Mouse (Mus musculus): ENCODE data around the gene Sarnp.
A peak's percentile ranks its signal among the peaks of the same experiment; 100 is the strongest.

Sarnp gene

DNA sequence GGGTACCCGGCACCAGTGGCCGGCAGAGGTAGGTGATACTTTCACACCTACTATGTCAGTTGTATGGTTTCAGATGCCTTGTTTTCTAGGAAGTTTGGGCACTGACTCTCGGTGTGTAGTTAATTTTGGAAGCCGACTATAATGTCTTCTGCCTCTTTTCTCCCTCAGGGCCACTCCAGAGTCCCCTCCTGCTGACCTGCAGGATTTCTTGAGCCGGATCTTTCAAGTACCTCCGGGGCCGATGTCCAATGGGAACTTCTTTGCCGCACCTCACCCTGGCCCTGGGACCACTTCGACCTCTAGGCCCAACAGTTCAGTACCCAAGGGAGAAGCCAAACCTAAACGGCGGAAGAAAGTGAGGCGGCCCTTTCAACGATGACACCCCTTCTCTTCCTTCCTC is at the start of gene Sarnp:
Gene Sarnp, plus strand, starts transcription at position 301 of the 400 bp plus-strand sequence.
- no peak for DNase-seq (ENCODE audit: low spot score in 2 of 2)

DNA sequence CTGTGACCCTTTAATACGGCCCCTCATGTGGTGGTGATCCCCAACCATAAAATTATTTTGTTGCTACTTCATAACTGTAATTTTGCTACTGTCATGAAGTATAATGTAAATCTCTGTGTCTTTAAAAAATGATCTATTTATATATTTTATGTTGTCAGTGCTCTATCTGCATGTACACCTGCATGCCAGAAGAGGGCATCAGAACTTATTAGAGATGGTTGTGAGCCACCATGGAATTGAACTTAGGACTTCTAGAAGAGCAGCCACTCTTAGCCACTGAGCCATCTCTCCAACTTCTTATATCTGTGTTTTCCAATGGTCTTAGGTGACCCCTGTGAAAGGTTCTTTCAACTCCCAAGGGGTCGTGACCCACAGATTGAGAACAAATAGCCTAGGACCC is 44.2 kb upstream of the Sarnp start:
- DNase-seq (ENCODE audit: low spot score in 2 of 2) = no peak

DNA sequence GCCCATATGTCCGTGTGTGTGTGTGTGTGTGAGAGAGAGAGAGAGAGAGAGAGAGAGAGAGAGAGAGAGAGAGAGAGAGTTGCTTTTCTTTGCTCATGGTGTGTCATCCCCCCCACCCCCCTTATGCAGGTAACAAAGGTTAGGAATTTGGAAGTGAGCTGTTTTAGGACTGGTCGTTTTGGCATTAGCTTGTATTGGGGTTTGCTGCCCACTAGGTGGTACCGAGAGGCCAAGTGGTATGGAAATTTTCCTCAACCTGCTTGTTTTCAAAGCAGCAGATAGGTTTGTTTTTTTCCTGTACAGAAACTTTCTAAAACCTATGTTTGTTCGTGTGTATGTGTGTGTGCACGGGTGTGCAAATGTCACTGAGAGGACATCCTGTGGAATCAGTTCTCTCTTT is 43.4 kb upstream of the Sarnp start:
- no peak for DNase-seq (ENCODE audit: low spot score in 2 of 2)

DNA sequence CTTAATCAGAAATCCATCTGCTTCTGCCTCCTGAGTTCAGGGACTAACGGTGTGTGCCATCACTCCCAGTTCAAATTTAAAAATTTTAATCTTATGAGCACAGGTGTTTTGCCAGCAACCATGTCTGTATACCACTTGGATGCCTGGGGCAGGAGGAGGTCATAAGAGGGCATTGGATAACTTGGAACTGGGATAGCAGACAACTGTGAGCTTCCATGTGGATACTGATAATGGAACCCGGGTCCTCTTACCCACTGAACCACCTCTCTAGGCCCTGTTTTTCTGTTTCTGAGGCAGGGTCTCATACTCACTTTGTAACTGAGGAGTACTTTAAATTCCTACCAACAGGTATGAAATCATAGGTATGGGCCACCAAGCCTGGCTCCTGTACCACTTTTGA is 38.7 kb upstream of the Sarnp start:
- no peak for DNase-seq (ENCODE audit: low spot score in 2 of 2)

DNA sequence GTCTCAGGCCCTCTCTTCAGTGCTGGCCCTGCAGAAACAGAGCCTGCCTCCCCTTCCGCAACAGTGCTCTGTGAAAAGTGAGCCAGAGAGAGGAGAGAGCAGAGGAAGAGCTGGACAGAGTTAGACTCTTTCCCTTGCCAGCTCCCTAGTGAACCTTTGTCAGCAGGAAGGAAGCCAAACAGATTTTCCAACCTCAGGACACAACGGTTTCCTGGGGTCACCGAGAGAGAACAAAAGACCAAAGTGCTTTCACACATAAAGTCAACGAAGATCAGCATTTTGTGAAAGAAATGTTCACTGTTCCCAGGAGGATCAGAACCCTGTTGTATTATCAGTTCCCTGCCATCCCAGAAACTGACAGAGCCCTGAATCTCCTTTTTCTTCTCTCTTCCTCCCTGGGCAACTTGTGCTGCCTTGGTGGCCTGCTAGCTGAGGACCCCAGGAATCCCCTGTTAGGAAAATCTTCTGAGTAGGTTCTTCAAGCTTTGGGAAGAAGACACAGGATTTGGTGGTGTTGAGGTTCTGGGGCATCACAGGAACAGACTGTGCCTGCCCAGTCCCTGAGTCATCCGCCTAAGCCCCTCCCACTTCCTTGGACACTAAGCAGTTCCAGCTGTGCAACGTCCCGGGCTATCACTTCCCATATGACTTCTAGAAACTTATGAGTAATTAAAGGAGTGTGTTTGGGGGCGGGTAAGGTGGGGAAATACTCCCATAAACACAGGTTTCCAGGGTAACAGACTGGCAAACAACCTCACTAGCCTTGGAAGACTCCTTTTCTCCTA is 37.9 kb upstream of the Sarnp start:
- DNase-seq (ENCODE audit: low spot score in 2 of 2) = no peak

DNA sequence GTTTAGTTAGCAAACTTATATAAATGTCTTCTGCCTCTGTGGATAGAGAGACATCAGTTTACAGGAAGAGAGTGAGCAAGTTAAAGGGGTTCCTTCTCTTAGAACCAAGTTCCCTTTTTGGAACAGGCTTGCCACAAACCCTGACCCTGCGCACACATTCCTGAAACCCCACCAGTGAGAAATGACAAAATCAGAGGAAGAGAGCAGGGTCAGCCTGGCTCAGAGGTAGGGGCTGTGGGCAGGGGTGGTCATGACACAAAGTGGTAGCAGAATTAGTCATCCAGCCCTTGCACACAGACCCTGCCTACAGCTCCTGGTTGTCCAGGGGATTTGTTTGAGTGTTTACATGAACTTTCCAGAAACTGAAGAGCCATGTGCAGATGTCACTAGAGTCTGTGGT is 36.9 kb upstream of the Sarnp start:
- no peak for DNase-seq (ENCODE audit: low spot score in 2 of 2)

DNA sequence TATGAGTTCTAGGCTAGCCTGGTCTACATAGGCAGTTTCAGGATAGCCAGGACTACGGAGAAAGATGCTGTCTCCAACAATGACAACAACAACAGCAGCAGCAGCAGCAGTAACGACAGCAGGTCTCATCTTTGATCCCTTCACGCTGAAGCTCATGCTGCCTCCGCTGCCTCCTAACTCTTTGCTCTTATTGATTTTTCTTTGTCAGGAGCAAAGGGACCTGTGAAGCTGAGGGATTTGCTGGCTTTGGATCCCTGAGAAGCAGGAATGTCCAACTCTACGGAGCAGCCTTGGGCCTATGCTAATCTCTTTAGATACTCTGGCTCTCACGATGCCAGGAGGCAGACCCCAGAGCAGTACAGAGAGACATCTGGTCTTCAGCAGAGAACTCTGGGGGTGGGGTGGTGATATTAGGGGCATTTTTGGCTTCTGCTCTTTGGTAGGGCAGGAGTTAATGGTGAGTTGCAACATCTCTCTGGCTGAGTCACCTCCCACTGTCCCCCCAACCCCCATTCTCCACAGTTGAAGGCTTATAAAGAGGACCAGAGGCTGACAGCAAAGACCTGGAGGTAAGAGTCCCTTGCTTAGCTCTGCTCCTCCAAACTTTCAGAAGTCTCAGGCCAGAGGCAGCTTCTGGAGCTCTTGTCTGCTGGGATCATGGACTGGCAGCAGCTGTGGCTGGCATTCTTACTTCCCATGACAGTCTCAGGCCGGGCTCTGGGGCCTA is 26.6 kb upstream of the Sarnp start, which contains the start of gene Mmp19:
Gene Mmp19, plus strand, starts transcription at position 513 of the 727 bp plus-strand sequence.
- DNase-seq (ENCODE audit: low spot score in 2 of 2) = no peak

DNA sequence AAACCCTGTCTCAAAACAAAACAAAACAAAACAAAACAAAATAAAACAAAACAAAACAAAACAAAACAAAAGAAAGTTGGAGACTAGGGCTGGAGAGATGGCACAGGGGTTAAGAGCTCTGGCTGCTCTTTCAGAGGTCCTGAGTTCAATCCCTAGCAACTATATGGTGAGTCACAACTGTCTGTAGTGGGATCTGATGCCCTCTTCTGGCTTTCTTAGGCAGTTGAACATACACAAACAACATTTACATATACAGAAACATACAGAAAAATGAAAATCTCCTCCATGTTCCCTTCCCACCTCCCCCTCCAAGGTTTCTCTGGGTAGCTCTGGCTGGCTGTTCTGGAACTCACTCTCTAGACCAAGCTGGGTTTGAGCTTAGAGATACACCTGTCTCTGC is 25.1 kb upstream of the Sarnp start:
- DNase-seq (ENCODE audit: low spot score in 2 of 2) = no peak

DNA sequence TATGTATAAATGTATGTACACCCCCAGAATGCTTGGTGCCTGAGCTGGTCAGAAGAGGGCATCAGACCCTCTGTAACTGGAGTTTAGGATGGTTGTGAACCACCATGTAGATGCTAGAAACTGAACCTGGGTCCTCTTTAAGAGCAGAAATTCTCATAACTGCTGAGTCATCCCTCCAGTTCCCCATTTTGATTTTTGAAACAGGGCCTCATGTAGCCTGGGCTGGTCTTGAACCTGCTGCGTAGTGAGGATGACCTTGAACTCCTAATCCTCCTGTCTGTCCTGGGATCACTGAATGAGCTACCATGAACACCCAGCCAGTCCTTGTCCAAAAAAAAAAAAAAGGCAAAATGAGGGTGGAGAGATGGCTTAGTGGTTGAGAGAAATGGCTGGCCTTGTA is 23.9 kb upstream of the Sarnp start:
- no peak for DNase-seq (ENCODE audit: low spot score in 2 of 2)

DNA sequence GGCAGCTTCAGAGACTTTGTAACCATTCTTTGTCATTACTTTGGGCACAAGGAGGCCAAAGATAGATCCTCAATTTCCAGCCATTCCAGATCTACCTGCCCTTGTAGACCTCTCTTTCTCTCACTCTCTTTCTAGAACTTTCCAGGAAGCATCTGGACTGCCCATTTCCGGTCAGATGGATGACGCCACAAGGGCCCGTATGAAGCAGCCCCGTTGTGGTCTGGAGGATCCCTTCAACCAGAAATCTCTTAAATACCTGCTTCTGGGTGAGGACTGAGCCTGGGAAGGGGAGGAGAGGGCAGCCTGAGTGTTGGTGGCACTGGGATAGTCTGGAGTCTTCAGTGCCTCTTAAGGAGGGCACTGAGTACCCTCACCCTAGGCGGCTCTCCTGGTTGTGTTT is 22.7 kb upstream of the Sarnp start:
- no peak for DNase-seq (ENCODE audit: low spot score in 2 of 2)

DNA sequence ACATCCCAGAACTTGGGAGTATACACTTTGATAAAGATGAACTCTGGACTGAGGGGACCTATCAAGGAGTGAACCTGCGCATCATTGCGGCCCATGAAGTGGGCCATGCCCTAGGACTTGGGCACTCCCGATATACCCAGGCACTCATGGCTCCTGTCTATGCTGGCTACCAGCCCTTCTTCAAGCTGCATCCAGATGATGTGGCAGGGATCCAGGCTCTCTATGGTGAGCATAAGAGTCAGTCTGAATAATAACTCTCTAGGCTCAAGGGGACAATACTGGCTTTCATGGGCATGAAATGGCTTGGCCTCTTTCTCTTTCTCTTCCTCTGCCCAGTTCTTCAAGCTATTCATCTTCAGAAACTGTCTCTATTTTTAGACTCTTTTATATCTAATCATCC is 21.6 kb upstream of the Sarnp start:
- DNase-seq (ENCODE audit: low spot score in 2 of 2) = no peak

DNA sequence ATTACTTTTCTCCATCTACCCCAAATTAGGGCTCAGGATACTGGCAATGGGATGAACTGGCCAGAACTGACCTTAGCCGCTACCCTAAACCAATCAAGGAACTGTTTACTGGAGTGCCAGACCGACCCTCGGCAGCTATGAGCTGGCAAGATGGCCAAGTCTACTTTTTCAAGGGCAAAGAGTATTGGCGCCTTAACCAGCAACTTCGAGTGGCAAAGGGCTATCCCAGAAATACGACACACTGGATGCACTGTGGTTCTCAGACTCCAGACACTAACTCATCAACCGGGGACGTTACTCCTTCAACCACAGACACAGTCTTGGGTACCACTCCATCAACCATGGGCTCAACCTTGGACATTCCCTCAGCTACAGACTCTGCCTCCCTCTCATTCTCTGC is 18.5 kb upstream of the Sarnp start:
- DNase-seq (ENCODE audit: low spot score in 2 of 2) = no peak

DNA sequence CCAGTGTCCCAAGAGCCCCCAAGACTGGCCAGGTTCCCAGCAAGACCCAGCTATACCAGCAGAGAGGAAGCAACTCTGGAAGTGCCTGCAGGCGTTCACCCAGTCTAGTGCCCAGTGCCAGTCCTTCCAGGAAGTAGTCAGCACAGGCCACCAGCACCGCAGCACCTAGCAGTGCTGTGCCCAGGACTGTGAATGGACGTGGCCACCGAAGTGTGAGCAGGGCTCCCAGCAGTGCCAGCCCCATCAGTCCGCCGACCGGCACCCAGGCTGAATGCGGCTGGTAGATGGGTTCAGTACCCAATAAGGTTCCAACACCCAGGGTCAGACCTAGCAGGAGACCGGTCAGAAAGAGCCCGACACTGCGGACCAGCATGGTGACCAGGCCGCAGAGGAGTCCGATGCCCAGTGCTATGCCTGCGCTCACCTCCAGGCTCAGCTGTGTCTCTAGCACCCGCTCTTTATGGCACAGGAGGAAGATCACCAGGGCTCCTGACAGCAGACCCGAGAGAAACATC is 15.1 kb upstream of the Sarnp start:
- DNase-seq (ENCODE audit: low spot score in 2 of 2) = no peak

DNA sequence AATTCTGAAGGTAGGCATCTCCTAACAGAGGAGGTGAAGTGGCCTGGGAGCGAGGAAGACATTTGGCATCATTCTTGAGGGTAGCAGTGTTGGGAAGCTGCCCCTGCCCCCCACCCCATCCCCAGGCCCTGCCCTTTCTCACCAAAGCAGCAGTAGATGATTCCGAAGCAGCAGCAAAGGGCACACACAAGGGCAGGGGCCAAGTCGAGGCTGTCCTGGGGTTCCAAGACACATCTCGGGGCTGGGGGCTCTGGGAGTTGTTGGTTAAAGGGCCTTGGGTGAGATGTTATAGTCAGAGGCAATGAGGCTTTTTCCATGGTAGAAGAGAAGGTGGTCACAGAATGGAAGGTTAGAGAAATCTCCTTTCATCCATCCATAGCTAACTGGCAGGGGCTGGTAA is 14.2 kb upstream of the Sarnp start:
- no peak for DNase-seq (ENCODE audit: low spot score in 2 of 2)

DNA sequence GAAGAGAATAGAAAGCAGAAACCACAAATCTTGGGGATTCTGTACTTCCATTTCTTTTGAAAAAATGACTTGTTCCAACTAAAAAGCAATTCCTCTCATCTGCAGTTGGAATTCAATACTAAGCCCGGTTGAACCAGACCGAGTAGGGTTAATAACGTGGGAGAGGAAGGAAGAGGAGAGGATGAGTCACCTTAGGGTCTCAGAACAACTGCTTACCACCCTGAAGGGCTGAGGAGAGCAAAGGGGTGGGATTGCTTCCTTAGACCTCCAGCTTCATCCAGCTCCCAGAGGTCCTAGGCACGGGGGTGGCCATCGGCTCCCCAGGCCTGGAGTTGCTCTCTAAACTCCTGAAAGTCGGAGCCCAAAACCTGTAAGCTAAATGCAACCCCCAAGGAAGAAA is 13.8 kb upstream of the Sarnp start:
- DNase-seq (ENCODE audit: low spot score in 2 of 2) = no peak

DNA sequence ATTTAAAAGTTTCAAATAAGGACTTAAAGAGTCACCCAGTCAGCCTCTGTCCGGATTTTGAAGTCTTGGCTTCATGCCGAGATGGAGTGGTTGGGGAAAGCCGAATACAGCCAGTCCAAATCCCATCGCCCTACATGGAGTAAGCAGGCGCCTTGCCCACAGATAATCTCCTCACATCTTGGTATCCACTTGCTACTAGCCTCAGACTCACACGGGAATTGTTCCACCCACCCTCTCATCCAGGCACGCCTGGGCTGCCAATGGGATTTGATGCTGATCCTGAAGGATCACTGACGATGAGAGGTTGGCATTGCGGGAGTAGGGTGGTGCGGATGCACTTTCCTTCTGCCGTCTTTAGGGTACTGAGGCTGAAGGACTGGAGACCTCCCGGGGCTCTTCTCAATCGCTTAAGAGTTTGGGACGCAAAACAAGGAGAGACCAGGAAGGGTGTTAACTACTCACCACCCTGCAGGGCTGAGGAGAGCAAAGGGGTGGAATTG is 13.3 kb upstream of the Sarnp start, which contains the start of gene Dnajc14:
Gene Dnajc14, plus strand, starts transcription at position 292 of the 500 bp plus-strand sequence.
- peak; percentile 42 to 47 for DNase-seq (ENCODE audit: low spot score in 2 of 2)

DNA sequence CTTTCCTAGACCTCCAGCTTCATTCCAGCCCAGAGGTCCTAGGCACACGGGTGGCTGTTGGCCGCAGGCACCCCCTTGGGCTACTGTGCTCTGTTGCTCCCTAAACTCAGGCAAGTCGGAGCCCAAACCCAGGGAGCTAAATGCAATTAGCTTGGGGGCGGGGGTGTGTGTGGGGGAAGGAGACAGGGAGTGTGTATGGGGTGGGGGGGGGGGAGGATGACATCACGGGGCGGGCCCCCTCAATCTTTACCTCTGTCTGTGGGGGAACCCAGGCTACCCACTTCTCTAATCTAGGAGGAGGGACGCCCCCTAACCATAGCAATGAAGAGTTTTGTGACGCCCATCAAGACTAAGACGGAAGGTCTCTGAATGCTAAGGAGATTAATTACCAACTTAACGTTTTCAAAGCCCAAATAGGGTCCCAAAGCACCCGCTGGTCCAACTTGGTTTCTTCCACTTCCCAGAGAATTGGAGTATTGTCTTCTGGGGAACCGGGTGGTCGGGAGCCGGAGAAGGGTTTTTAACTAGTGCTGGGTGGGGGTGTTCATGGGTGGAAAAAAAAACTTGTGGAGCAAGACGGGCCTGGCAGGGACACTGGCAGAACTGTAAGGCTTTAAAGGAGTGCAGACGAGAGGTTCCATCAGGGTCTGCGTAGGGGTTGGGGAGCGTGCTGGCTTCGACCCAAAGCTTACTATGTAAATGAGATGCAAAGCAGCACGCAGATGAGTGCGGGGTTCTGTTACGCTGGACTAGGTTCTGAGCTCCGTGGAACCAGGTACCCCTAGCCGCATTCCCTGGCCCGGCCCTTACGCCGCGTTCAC is 12.7 kb upstream of the Sarnp start, which contains the start of gene Tmem198b:
Gene Tmem198b, minus strand, starts transcription at position 100 of the 821 bp plus-strand sequence.
- peak; percentile 53 to 60 for DNase-seq (ENCODE audit: low spot score in 2 of 2)

DNA sequence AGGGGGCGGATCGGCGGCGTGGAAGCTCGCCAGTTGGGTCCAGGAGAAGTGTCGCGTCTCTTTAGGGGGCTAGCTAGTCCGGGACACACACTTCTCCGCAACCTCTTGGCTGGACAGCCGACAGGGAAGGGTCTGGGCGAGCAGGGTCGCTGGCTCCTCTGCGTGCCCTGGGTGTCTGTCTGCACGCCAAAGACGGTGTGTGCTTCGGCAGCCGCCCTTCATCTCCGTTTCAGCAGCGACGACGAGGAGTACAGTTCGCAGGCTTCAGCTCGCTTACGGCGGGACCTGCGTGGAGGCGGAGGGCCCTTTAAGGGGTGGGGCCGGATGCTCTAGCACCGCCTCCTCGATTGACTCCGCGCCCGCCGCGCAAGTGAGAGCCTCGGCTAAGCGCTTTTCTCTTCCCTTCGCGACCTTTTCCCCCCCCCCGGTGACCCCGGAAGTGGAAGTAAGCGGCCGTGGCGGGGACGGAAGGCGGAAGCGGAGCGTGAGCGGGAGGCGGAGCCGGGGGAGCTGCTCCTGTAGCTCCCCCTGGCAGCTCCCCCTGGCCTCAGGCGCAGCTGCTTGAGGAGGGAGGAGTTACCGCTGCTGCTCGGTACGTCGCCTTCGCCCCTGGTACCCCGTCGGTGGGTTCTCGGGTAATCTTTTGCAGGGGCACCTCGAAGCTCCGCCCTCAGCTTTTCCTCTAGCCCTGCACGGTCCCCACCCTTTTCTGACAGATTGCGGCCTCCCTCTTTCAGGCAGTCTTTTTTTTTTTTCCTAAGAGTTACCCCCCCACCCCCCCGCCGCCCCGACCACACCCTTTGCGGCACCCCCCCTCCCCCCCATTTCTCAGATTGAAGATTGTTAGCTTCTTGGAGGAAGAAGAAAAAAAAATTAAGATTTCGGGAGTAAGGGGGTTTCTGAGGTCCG is 11.8 kb upstream of the Sarnp start:
- DNase-seq (ENCODE audit: low spot score in 2 of 2) = peak; percentile 74 to 89

DNA sequence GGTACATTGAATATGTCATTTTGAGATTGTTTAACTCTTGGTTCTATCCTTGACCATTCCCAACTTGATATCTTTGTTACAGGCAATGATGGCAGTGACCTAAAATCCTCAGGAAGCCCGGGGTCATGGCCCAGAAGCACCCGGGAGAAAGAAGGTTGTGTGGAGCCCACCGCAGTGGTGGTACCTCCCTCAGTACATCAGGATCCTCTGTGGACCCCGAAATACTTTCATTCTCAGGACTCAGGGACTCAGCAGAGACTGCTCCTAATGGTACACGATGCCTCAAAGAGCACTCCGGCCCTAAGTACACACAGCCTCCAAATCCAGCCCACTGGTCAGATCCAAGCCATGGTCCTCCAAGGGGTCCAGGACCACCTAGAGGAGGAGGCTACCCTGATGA is 11.0 kb upstream of the Sarnp start:
- no peak for DNase-seq (ENCODE audit: low spot score in 2 of 2)

DNA sequence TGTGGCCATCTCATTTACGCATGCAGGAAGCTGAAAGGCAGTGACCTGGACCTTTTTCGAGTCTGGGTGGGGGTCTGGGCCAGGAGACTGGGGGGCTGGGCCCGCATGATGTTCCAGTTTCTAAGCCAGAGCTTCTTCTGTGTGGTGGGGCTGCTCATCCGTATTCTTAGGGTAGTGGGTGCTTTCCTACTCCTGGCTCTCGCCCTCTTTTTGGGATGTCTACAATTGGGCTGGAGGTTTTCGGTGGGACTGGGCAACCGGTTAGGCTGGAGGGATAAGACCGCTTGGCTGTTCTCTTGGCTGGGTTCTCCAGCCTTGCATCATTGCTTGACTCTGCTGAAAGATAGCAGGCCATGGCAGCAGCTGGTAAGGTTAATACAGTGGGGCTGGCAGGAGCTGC is 10.1 kb upstream of the Sarnp start:
- no peak for DNase-seq (ENCODE audit: low spot score in 2 of 2)

DNA sequence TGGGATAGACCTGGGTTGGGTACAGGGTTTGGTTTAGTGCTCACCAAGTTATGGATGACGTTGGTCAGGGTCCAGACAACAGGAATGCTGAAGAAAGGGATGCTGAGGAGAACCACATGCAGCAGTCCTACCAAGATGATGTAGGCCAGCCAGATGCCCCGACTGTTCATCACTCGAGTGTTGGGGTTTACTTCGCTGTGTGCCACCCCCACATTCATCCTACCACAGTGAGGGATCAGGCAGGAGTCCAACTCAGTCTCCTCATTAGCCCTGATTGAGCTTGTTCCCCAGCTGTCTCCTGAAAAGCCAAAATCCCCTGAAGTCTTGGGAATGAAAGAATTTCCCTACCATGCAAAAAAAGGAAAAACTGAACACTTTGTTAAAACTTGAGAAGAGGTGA is 3.1 kb downstream of the Sarnp start:
- no peak for DNase-seq (ENCODE audit: low spot score in 2 of 2)

Data from frontal cortex, postnatal 25 days (tissue).